Mouse (Mus musculus) lung, postnatal 10 days (tissue): ENCODE measurements around the gene Zbtb20.

Experiments used
- DNase-seq: peaks from one replicate; pipeline ENCODE4 v3.0.0; 2021

Gene Zbtb20

GRCm38 (mm10) chr16:43462470-43463455, 587.1 kb downstream of the Zbtb20 start:
- peak; percentile 35 for DNase-seq

GRCm38 (mm10) chr16:43463684-43464475, 588.2 kb downstream of the Zbtb20 start:
- DNase-seq, result peak; percentile 23

- DNase-seq, result peak; percentile 77
These were observed 588.9 kb downstream of the Zbtb20 start for GRCm38 (mm10) chr16:43464476-43465080.

GRCm38 (mm10) chr16:43465368-43465839, 589.7 kb downstream of the Zbtb20 start:
- DNase-seq, result no peak

- DNase-seq, result no peak
These were observed 590.5 kb downstream of the Zbtb20 start for GRCm38 (mm10) chr16:43465921-43466748.

- DNase-seq, result no peak
These were observed 591.0 kb downstream of the Zbtb20 start for GRCm38 (mm10) chr16:43466749-43467065.

- no peak for DNase-seq
These were observed 595.4 kb downstream of the Zbtb20 start for GRCm38 (mm10) chr16:43471060-43471459.

- no peak for DNase-seq
These were observed 599.5 kb downstream of the Zbtb20 start for GRCm38 (mm10) chr16:43474941-43475728.

- DNase-seq, result no peak
These were observed 601.2 kb downstream of the Zbtb20 start for GRCm38 (mm10) chr16:43476921-43477320.

GRCm38 (mm10) chr16:43478352-43478751, 602.7 kb downstream of the Zbtb20 start:
- no peak for DNase-seq

- DNase-seq, result no peak
These were observed 604.9 kb downstream of the Zbtb20 start for GRCm38 (mm10) chr16:43480532-43480931.

GRCm38 (mm10) chr16:43482125-43482524, 606.4 kb downstream of the Zbtb20 start:
- no peak for DNase-seq

GRCm38 (mm10) chr16:43482738-43483137, 607.1 kb downstream of the Zbtb20 start:
- DNase-seq, result no peak

- DNase-seq, result no peak
These were observed 608.7 kb downstream of the Zbtb20 start for GRCm38 (mm10) chr16:43484400-43484799.

GRCm38 (mm10) chr16:43489362-43489761, 613.7 kb downstream of the Zbtb20 start:
- no peak for DNase-seq

- DNase-seq, result no peak
These were observed 614.3 kb downstream of the Zbtb20 start for GRCm38 (mm10) chr16:43489984-43490383.

- DNase-seq, result no peak
These were observed 617.2 kb downstream of the Zbtb20 start for GRCm38 (mm10) chr16:43492863-43493262.

GRCm38 (mm10) chr16:43493596-43494385, 618.1 kb downstream of the Zbtb20 start:
- no peak for DNase-seq

GRCm38 (mm10) chr16:43495175-43495818, 619.6 kb downstream of the Zbtb20 start:
- DNase-seq, result no peak

GRCm38 (mm10) chr16:43497093-43497492, 621.4 kb downstream of the Zbtb20 start:
- no peak for DNase-seq
